Mouse (Mus musculus) liver, postnatal 0 days (tissue): ENCODE results near the gene Kif26b.

Source experiments
- CTCF ChIP-seq: sonication (generic); IDR thresholded peaks from 2 replicates; pipeline ENCODE4 v1.5.1; 2016; ENCODE audit warnings: antibody characterized with exemption, low read depth
- EP300 ChIP-seq: IDR thresholded peaks from 2 replicates; pipeline ENCODE4 v1.6.1; 2016; ENCODE audit warnings: antibody characterized with exemption, low read depth, mild to moderate bottlenecking

DNA sequence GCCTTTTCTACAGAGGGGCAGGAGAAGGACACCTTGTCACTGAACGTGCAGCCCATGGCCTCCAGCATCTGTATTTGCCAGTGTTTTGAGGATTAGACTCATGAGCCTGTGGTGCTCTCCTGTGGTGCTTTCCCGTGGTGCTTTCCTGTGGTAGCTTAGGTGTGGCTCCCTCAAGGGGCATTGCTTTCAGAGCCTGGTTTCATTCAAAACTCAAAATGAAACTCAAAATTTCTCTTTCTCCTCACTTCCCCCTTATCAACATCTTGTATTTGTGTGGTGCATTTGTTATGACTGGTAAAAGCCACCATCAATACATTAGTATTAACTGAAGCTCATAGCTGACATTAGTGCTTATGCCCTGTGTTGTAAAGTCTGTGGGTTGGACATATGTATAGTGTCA, 112.9 kb downstream of the Kif26b start:
- TF ChIP-seq CTCF (no peak), EP300 (no peak)
